In genomic region chr3:127161998-127162712, GRCm38 (mm10) we compare ENCODE assay signal across 7 mouse cellular contexts.
DNase-seq lines count a peak whose midpoint lies in the region; ATAC-seq and TF ChIP-seq lines count a peak whose summit lies in the region.

No protein-coding gene starts in this region.

- DNase-seq in brain, embryonic 18.5 days (ENCODE audit: low read depth, low spot score): peak; percentile 40
- DNase-seq in kidney, postnatal 10 days: peak; percentile 55
- peak; percentile 72 for DNase-seq in liver, embryonic 11.5 days (ENCODE audit: low spot score)
- peak; percentile 74 for DNase-seq in neural tube, embryonic 10.5 days (ENCODE audit: extremely low spot score, low spot score)
- peak; percentile 36 for DNase-seq in urinary bladder, adult 2 months (ENCODE audit: low spot score)

- no peaks in the 10 kb centered on the region for H3K36me3 ChIP-seq in heart, embryonic 12.5 days
- no peaks in the 10 kb centered on the region for H3K36me3 ChIP-seq in liver, embryonic 11.5 days (ENCODE audit: control insufficient read depth, insufficient read depth, low read length)

- H3K4me1 ChIP-seq in embryonic fibroblast, embryonic 13.5 days (ENCODE audit: control insufficient read depth, insufficient read depth, low read length): no peaks in the 10 kb centered on the region
- H3K4me1 ChIP-seq in heart, embryonic 12.5 days (replicated peaks): 0 out of 2 replicates have a peak, but pooled peaks cover 3% of the 10 kb centered on the region
- H3K4me1 ChIP-seq in liver, embryonic 11.5 days (replicated peaks; ENCODE audit: control insufficient read depth, insufficient read depth, low read length): no peaks in the 10 kb centered on the region

- WGBS in heart, embryonic 12.5 days: under 1% methylated on average over 41 of the region's 41 CpGs
- under 1% methylated on average over 41 of the region's 41 CpGs for WGBS in liver, embryonic 11.5 days

- H3K4me3 ChIP-seq in embryonic fibroblast, embryonic 13.5 days (ENCODE audit: insufficient read depth, low read length): peak overlapping the region; percentile 67
- H3K4me3 ChIP-seq in heart, embryonic 12.5 days: peak overlapping the region; percentile 59
- peak overlapping the region; percentile 57 for H3K4me3 ChIP-seq in liver, embryonic 11.5 days (ENCODE audit: low read depth, low read length)

- H3K27me3 ChIP-seq in heart, embryonic 12.5 days (replicated peaks): peaks cover 17% of the 10 kb centered on the region
- peaks cover 24% of the 10 kb centered on the region for H3K27me3 ChIP-seq in liver, embryonic 11.5 days (replicated peaks; ENCODE audit: control insufficient read depth, insufficient read depth, low read length)

- H3K9ac ChIP-seq in heart, embryonic 12.5 days: peak overlapping the region; percentile 42
- peak overlapping the region; percentile 37; the same call in 1 of the 2 replicates for H3K9ac ChIP-seq in liver, embryonic 11.5 days (ENCODE audit: low read depth, low read length)

- TF ChIP-seq POLR2A in embryonic fibroblast, embryonic 13.5 days (IDR thresholded peaks at IDR 0.05; ENCODE audit: low read depth, low read length): no peak

- H3K9me3 ChIP-seq in heart, embryonic 12.5 days (replicated peaks): no peaks in the 10 kb centered on the region
- H3K9me3 ChIP-seq in liver, embryonic 11.5 days (ENCODE audit: control insufficient read depth, low read length): no peaks in the 10 kb centered on the region

- no peak for TF ChIP-seq CTCF in embryonic fibroblast, embryonic 13.5 days (IDR thresholded peaks at IDR 0.05; ENCODE audit: borderline replicate concordance, insufficient read depth, low read length)

- ATAC-seq in heart, embryonic 12.5 days (ENCODE audit: insufficient number of reproducible peaks, low FRiP score): peak; percentile 76
- ATAC-seq in liver, embryonic 11.5 days (replicated peaks; ENCODE audit: low FRiP score): peak; percentile 73

- H3K4me2 ChIP-seq in heart, embryonic 12.5 days: peak overlapping the region; percentile 100
- H3K4me2 ChIP-seq in liver, embryonic 11.5 days: peak overlapping the region; percentile 64

- H3K27ac ChIP-seq in embryonic fibroblast, embryonic 13.5 days (ENCODE audit: insufficient read depth, low read length): no peak overlapping the region
- H3K27ac ChIP-seq in heart, embryonic 12.5 days (ENCODE audit: poor library complexity, severe bottlenecking): no peak overlapping the region
- no peak overlapping the region; the same call in 1 of the 2 replicates for H3K27ac ChIP-seq in liver, embryonic 11.5 days (ENCODE audit: low read depth, low read length)
